Mouse (Mus musculus): ENCODE data around the gene Gosr2.

- no peak for TF ChIP-seq HCFC1 (IDR thresholded peaks at IDR 0.05; ENCODE audit: borderline replicate concordance, insufficient read depth, low read length)
- no peak for TF ChIP-seq CHD2 (IDR thresholded peaks at IDR 0.05; ENCODE audit: low read depth, low read length)
- TF ChIP-seq ZNF384 (IDR thresholded peaks at IDR 0.05; ENCODE audit: low read depth, low read length) = no peak
- TF ChIP-seq ZC3H11A (IDR thresholded peaks at IDR 0.05; ENCODE audit: borderline replicate concordance, low read depth, low read length) = no peak
Measured at GRCm38 (mm10) chr11:103647921-103648620, 49.6 kb downstream of the Gosr2 start.
